Mouse (Mus musculus) left cerebral cortex, postnatal 25 days (tissue): ENCODE results near the gene Psmg1. TPM values are rescaled to one million over a fixed set of nuclear protein-coding genes. Genes with fewer than 3 reads are reported as not detected.
"Not testable (repeated sequence)": the region's sequence is repeated elsewhere in the genome, so short reads cannot be mapped to it uniquely, and the experiment has no call there.

ENCODE experiments used
- DNase-seq, 2 experiments: peaks; one replicate each; pipeline ENCODE4 v3.0.0; 2022; ENCODE audit warnings: low spot score in 2 of 2, mixed read lengths in 1 of 2
- intact Hi-C: fragments of 180-260 bp; cut with DNase I; formaldehyde crosslinking; loops from one replicate; pipeline ENCODE4 v1.15.1; 2025
- microRNA-seq, 2 experiments: library from miRNA; unstranded; fragments of <30 nt; microRNA quantifications; one replicate each; pipeline ENCODE4 v1.2.0; 2022
- total RNA-seq, 2 experiments: library from RNA; stranded (reverse); gene quantifications; 2 replicates each; pipeline ENCODE4 v1.2.3; 2021

Psmg1 gene
- total RNA-seq, 2 experiments from 2014 or later = 16.8 to 17.4 TPM

DNA sequence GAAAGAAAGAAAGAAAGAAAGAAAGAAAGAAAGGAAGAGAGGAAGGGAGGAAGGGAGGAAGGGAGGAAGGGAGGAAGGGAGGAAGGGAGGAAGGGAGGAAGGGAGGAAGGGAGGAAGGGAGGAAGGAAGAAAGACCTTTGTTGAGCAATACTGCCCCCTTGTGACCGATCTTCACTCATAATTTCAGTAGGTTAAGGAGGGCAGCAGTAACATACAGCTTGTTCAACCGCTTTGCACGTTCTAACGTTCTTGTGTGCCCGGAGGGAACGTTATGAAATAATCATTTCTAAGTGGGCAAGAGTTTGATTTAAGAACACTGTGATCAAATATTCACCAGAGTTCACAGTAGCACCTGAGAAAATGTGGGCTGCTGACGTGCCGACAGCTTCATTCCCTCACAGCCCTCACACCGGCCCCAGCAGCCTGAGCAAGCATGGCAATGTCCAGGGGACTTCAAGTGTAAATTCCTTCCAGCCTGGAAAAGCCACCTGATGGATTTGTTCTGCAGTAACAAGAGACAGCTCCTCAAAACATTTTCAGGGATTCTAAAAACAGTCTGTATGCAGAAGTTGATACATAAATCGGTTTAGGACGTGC, 26.2 kb downstream of the Psmg1 start:
- intact Hi-C loops = loop anchor here (2.0 to 10.0 kb wide), 5 partner anchors 317 to 770 kb away; no protein-coding TSS in a partner anchor
- peak; percentile 41 to 51 for DNase-seq

DNA sequence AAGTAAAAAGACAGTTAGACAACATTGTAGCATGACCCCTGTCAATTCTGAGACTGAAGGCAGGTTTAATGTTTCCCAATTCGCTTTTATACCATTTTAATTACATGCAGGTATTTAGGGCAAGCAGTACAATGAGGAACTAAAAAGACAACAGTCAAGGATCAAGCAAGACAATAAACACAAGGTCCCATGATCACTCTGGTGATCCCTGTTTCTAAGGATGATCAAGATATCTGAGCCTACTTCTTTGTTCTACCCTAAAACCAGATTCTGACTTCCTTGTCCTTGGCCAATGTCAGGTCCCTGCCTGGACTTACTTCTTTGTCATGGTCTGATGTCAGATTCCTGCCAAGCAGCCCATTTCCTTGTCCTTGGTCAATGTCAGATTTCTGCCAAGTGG, 29.3 kb downstream of the Psmg1 start:
- intact Hi-C loops = loop anchor here (5.0 to 10.0 kb wide), 4 partner anchors 314 to 767 kb away; no protein-coding TSS in a partner anchor

DNA sequence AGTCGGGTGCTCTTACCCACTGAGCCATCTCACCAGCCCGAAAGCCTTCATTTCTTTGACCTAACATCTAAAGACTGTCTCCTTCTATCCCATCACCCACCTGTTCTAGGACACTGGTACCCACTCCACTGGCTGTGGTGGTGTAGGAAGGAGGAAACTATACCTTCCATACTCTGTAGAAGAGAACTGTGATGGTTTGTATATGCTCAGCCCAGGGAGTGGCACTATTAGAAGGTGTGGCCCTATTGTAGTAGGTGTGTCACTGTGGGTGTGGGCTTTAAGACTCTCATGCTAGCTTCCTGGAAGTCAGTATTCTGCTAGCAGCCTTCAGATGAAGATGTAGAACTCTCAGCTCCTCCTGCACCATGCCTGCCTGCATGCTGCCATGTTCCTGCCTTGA, 30.1 kb downstream of the Psmg1 start:
- intact Hi-C loops = loop anchor here (5.0 to 10.0 kb wide), 4 partner anchors 313 to 766 kb away; no protein-coding TSS in a partner anchor
- DNase-seq = not testable (repeated sequence)

More for the DNA sequence above, 29.3 kb downstream of the Psmg1 start:
- not testable (repeated sequence) for DNase-seq

DNA sequence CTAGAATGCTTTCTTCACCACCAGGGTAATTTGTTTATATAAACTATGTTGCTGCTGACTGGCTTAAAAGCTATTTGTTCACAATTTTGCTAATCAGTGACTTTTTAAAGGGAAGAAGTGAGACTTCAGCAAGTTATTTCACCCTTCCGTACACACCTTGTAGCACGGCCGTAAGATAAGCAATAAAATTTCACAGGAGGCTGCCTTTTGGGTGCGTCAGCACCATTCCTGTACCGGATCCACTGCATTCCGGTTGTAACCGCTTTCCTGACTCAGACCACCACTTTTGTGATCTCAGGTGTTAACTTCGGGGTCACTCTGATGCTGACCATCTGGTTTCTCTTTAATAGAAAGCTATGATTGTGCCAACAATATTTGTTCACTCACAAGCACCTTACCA, 32.7 kb downstream of the Psmg1 start:
- intact Hi-C loops = no loop called here
- no peak for DNase-seq

DNA sequence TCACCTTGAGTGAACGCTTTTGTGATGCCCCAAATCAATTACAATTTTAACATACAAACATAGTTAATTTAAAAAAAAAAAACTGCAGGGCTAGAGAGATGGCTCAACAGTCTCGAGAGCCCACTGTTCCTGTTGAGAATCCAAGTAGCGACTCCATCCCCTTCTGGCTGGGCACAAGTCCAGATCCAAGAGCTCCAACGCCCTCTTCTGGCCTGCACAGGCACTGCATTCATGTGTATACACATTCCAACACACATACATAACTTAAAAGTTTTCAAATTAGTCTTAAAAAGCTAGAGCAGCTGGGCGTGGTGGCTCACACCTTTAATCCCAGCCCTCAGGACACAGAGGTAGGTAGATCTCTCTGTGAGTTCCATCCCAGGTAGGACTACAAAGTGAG, 34.1 kb downstream of the Psmg1 start:
- no peak for DNase-seq
- intact Hi-C loops = no loop called here

DNA sequence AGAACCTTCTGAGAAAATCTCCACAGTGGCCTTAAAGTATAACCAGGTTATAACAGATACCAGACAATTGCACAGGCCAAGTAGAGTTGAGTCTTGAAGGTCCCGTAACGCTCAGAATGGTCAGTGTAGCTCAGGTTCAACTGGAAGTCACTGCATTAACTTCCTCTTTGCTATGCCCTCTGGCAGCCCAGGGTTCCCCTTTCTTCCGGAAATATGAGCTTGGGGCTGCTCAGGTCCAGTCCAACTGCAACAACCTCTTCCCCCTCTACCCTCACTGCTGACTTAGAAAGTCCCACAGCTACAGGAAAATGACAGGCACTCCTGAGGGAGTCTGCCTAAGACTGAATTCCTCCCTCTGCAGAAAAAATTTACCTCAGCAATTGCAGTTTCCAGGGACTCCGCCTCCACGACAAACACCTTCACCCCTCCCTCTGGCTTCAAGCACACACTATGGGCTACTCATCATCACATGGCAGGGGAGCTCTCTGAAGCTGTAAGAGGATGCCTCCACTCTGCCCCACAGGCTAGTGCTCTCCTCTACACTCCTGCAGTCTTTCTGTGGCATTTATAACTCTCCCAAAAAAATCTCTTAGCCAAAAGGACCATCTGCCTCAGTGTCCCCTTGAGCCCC, 34.9 kb downstream of the Psmg1 start:
- intact Hi-C loops = no loop called here

DNA sequence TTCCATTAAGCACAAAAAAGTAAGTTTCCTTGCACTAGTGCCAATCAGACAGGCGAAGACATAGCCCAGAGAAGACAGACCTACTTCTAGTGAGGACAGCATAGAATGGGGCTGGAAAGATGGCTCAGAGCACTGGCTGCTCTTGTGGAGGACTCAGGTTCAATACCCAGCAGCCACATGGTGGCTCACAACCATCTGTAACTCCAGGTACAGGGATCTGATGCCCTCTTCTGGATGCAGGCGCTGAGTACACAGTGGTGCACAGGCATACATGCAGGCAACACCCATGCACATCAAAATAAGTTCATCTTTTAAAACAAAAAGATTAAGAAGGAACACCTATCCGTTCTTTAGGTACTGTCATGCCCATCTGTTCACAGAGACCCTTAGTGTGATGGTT, 36.4 kb downstream of the Psmg1 start:
- intact Hi-C loops = no loop called here

More for the DNA sequence above, 34.9 kb downstream of the Psmg1 start:
- no peak for DNase-seq

DNA sequence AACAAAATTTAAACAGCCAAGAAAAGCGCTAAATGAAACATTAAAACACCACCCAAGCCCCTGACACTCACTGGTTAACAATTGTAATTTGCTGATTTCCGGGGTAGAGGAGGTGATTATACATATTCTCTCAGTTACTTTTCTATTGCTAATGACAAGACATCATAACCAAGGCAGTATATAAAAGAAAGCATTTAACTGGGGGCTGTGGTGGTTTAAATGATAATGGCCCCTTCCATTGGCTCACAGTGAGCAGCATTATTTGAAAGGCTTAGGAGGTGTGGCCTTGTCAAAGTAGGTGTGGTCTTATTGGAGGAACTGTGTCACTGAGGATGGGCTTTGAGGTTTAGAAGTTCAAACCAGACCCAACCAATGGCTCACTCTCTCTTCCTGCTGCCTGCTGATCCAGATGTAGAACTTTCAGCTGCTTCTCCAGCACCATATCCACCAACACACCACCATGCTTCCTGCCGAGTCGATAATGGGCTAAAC, 37.6 kb downstream of the Psmg1 start:
- intact Hi-C loops = no loop called here
- no peak for DNase-seq

More for the DNA sequence above, 36.4 kb downstream of the Psmg1 start:
- DNase-seq = no peak

DNA sequence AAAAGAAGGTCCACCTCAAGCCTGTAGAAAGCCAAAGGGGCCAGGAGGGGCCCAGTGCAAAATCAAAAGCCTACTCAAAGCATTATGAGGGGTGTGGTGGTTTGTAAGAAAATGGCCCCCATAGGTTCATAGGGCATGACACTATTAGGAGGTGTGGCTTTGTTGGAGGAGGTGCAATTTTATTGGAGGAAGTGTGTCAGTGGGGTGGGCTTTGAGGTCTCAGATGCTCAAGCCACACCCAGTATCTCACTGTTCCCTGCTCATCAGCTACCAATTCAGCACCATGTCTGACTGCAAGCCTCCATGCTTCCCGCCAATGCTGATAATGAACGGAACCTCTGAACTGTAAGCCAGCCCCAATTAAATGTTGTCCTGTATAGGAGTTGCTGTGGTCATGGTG, 39.3 kb downstream of the Psmg1 start:
- intact Hi-C loops = no loop called here
- DNase-seq = no peak

DNA sequence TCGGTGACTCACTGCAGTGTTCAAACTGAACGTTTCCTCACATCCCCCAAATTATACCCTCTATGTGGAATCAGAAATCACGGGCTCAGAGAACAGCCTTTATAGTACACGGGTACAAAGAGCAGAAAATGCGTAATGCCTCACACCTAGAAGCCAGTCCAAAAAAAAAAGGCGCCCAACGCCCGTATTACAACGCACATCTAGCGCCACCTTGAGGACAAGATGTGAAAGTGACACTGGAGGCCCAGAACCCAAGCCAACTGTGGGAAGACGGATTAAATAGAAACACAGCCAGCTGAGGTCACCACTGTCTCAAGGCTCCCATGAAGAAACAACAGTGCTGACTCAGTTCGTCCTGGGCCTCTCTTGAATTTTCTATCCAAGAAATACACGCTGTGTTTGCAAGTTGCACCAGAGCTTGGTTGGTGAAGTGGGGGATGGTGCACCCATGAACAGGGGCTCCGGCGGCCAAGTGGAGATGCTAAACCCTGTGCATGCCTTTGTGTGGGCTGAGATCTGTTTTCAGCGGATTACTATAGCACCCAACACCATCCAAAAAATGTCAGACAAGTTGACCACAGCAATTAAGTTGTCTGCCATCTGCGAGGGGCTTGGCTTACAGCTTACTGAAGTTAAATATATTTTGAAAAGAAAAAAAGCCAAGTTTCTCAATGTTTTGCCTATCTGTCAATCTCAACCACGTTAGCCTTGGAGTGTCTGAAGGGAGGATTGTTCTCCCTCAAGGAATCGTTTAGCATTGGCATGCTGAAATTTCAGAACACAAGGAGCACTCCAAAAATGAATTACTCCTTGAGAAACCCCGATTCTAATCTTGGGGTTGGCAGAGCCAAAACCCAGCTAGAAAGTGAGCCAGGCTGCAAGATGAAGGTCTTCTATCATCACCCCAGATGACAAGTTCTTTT, 45.1 kb downstream of the Psmg1 start:
- intact Hi-C loops = loop anchor here (1.0 to 5.0 kb wide), 5 partner anchors 243 to 593 kb away; partner anchors contain the start of gene Ets2
- peak; percentile 77 to 85 for DNase-seq

DNA sequence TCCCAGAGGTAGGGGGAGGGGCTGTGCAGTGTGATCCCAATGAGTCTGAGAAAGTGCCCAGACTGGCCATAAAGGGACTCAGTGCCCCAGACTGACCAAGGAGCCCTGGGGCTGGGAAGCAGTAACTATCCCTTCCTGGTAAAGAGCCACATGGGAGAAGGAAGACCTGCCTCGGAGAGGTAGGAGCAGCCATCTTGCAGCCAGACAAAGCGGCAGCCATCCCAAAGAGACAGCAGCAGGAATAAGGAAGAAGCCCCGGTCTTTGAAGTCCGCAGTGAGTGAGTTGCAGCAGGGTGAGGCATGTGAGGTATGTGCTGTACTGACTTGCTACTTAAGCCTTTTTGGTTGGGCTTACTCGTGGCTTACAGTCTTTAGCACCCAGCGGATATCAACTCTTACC, 47.6 kb downstream of the Psmg1 start:
- intact Hi-C loops = loop anchor here (5.0 kb wide), 1 partner anchor 121 kb away; no protein-coding TSS in a partner anchor
- no peak for DNase-seq

DNA sequence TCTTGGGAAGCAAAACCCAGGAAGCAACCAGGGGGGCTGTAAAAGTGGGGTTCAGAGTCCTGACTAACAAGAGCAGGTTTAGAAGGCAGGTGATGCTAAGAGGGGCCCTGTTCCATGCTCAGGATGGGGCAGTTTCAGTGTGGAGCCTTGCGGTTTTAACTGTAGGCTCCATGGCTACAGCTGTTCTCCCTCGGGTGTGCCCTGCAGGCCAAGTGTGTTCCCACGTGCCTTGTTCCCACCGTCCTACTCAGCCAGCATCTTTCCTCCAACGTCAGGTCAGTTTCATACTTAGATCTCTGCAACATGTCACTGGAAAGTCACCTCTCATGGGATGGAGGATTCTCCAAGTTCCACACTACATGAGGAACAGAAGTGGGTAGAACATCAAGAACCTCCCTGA, 49.2 kb downstream of the Psmg1 start:
- no peak for DNase-seq
- intact Hi-C loops = loop anchor here (5.0 kb wide), 1 partner anchor 119 kb away; no protein-coding TSS in a partner anchor

DNA sequence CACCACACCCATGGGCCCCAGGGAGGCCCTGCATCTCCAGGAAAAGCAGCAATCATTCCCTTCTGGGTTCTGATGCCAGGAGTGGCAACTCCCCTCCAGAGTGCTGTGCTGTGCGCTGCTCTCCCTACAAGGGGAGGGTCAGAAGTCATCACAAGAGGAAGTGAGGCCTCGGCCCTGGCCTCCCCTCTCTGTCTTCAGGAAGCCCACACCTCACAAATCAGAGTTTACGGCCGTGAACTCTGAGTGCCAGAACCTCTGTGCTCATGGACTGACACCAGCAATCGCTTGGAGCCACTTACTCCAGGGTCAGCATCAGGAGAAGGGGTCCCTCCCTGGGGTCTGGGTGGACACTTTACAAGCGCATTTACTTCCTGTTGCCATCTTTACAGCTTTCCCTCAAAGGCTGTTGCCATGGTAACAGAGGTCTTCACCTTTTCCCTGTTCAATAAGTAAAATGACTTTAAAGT, 55.2 kb downstream of the Psmg1 start:
- intact Hi-C loops = no loop called here
- no peak for DNase-seq

DNA sequence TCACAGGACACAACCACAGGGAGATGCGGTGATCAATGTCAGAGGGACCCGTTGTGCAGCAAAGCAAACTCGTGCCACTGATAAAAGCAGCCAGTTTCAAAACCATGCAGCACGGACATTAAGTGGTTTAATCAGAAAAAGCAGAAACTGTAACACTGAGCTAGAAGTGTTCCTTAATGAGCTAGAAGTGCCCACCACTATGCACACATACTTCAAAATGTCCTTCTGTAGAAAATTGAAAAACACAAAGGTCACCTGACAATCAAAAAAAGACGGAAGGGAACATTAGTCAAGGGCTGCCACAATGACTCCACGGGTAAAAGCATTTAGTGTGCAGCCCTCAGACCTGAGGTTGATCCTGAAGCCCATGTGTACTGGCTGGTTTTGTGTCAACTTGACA, 57.9 kb downstream of the Psmg1 start:
- intact Hi-C loops = no loop called here
- no peak for DNase-seq

DNA sequence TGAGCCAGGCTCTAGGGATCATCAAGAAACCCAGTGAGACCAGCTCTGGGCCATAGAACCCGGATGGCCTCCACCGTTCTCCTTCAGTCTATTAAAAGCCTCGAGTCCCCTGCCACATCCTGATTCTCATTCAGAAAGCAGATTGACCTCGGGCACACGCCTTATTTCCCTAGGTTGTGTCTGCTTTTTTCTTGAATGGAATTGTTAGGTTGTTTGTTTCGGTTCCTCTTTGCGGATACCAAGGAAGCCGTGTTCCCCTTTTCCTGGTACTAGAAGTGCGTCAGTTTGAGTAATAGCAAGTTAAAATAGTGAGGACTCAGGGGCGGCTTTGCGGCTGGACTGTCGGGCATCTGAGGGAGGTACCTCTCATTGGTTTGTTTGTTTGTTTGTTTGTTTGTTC, 59.3 kb downstream of the Psmg1 start:
- DNase-seq = peak in 1 of 2 experiments; percentile 21
- intact Hi-C loops = no loop called here

Small RNA genes within 50 kb of the gene (microRNA-seq; reads per million reads assigned to microRNA genes)
- gene Gm27833 = 0 reads per million in 2 experiments

Other genes starting within 250 kb of the Psmg1 start
- 100 to 1,000 TPM; 135 to 159 TPM for gene Brwd1, start 91.6 kb upstream of the Psmg1 start, total RNA-seq
- 10 to 100 TPM; 52.5 to 71.7 TPM for gene Hmgn1, start 136.8 kb upstream of the Psmg1 start, total RNA-seq
- 10 to 100 TPM; 61.1 to 61.6 TPM for gene Wrb, start 154.4 kb upstream of the Psmg1 start, total RNA-seq
- 1 to 10 TPM; 1.5 to 2.2 TPM for gene Lca5l, start 201.3 kb upstream of the Psmg1 start, total RNA-seq
- gene Sh3bgr, start 209.5 kb upstream of the Psmg1 start, total RNA-seq = under 1 TPM; 0.85 to 0.96 TPM
- 10 to 100 TPM; 15.7 to 19.4 TPM for gene B3galt5, start 244.8 kb upstream of the Psmg1 start, total RNA-seq